Mouse (Mus musculus): ENCODE results near the gene Gbx1.

- TF ChIP-seq CTCF (IDR thresholded peaks at IDR 0.05; ENCODE audit: low read depth) (no peak), EP300 (IDR thresholded peaks at IDR 0.05; ENCODE audit: low read depth) (no peak)
Measured at GRCm38 (mm10) chr5:24524522-24524921, 2.5 kb downstream of the Gbx1 start.
